Mouse (Mus musculus) heart, embryonic 13.5 days (tissue): ENCODE results near the gene Hspa12a. TPM values are rescaled to one million over a fixed set of nuclear protein-coding genes. Genes with fewer than 3 reads are reported as not detected.
A peak's percentile ranks its signal among the peaks of the same experiment; 100 is the strongest.

Experiments used
- ATAC-seq: fragments of 200-750 bp; cut with Nextera tagmentation; 2 replicates; pipeline ENCODE4 v1.8.0; 2017; ENCODE audit warnings: moderate TSS enrichment; ENCODE audit not compliant: insufficient number of reproducible peaks, low FRiP score, low TSS enrichment; ENCODE audit errors: extremely low read depth
- H3K27ac ChIP-seq: fragments of 300-500 bp; sonication (generic); replicated peaks from 2 replicates; pipeline ENCODE4 v1.5.1; 2015; ENCODE audit warnings: moderate library complexity, mild to moderate bottlenecking, inconsistent platforms
- H3K27me3 ChIP-seq: fragments of 300-500 bp; sonication (generic); replicated peaks from 2 replicates; pipeline ENCODE4 v1.6.1; 2015; ENCODE audit warnings: mild to moderate bottlenecking, inconsistent platforms
- H3K36me3 ChIP-seq: fragments of 300-500 bp; sonication (generic); 2 replicates; pipeline ENCODE4 v1.6.1; 2015; ENCODE audit warnings: mild to moderate bottlenecking, inconsistent platforms
- H3K4me1 ChIP-seq: fragments of 300-500 bp; sonication (generic); 2 replicates; pipeline ENCODE4 v1.6.1; 2015; ENCODE audit warnings: inconsistent platforms
- H3K4me2 ChIP-seq: fragments of 300-500 bp; sonication (generic); 2 replicates; pipeline ENCODE4 v1.6.1; 2015; ENCODE audit warnings: inconsistent platforms, mild to moderate bottlenecking, moderate library complexity
- H3K4me3 ChIP-seq: fragments of 300-500 bp; sonication (generic); 2 replicates; pipeline ENCODE4 v1.5.1; 2015; ENCODE audit warnings: moderate library complexity, mild to moderate bottlenecking, inconsistent platforms
- H3K9ac ChIP-seq: fragments of 300-500 bp; sonication (generic); 2 replicates; pipeline ENCODE4 v1.6.1; 2015; ENCODE audit warnings: inconsistent platforms, mild to moderate bottlenecking, moderate library complexity
- H3K9me3 ChIP-seq: fragments of 300-500 bp; sonication (generic); 2 replicates; pipeline ENCODE4 v1.6.1; 2016; ENCODE audit warnings: inconsistent platforms
- WGBS: fragments of 180-500 bp; shearing (Covaris S2); methylation state at CpG from one replicate; pipeline ENCODE4 v1.1.7; 2015; ENCODE audit warnings: mixed read lengths; 5-methylcytosine and 5-hydroxymethylcytosine counted together
- polyA plus RNA-seq: library from polyadenylated mRNA; unstranded; fragments of >200 nt; fragmentation: Nextera tagmentation; extraction: Ambion mirVana; gene quantifications from 2 replicates; pipeline ENCODE4 v1.2.1, GENCODE M21; 2015

Hspa12a gene
- polyA plus RNA-seq, 1 experiment from 2014 or later, result 9.0 TPM

- no peak for ATAC-seq
- peaks cover 58% of the 10 kb centered on the region for H3K4me1 ChIP-seq
- no peak overlapping the region for H3K4me3 ChIP-seq
- H3K36me3 ChIP-seq, result no peaks in the 10 kb centered on the region
- WGBS, result 72% methylated on average over 9 of the region's 9 CpGs
- H3K27me3 ChIP-seq, result peaks cover 9% of the 10 kb centered on the region; the same call in 1 of the 2 replicates
- no peak overlapping the region for H3K4me2 ChIP-seq
- no peaks in the 10 kb centered on the region for H3K9me3 ChIP-seq
- no peak overlapping the region for H3K9ac ChIP-seq
- no peak overlapping the region for H3K27ac ChIP-seq
These were observed 87.2 kb downstream of the Hspa12a start for GRCm38 (mm10) chr19:58856129-58856855.

- Histone ChIP-seq H3K9ac (no peak overlapping the region), H3K4me1 (peaks cover 51% of the 10 kb centered on the region), H3K36me3 (no peaks in the 10 kb centered on the region), H3K27me3 (peaks cover 9% of the 10 kb centered on the region; the same call in 1 of the 2 replicates), H3K27ac (no peak overlapping the region), H3K4me3 (no peak overlapping the region), H3K4me2 (no peak overlapping the region), H3K9me3 (no peaks in the 10 kb centered on the region)
- no peak for ATAC-seq
- 56% methylated on average over 3 of the region's 3 CpGs for WGBS
These were observed 88.6 kb downstream of the Hspa12a start for GRCm38 (mm10) chr19:58854899-58855298.

GRCm38 (mm10) chr19:58853036-58853735, 90.3 kb downstream of the Hspa12a start:
- no peak overlapping the region for H3K4me2 ChIP-seq
- peaks cover 44% of the 10 kb centered on the region for H3K4me1 ChIP-seq
- no peaks in the 10 kb centered on the region for H3K9me3 ChIP-seq
- H3K27ac ChIP-seq, result 0 out of 2 replicates have a peak overlapping the region, but pooled peaks have one; percentile 21
- H3K27me3 ChIP-seq, result no peaks in the 10 kb centered on the region
- no peaks in the 10 kb centered on the region for H3K36me3 ChIP-seq
- 27% methylated on average over 10 of the region's 10 CpGs for WGBS
- H3K4me3 ChIP-seq, result no peak overlapping the region
- H3K9ac ChIP-seq, result peak overlapping the region; percentile 1
- ATAC-seq, result no peak

- Histone ChIP-seq H3K4me1 (peaks cover 35% of the 10 kb centered on the region), H3K36me3 (no peaks in the 10 kb centered on the region), H3K4me2 (no peak overlapping the region), H3K27me3 (no peaks in the 10 kb centered on the region), H3K9me3 (no peaks in the 10 kb centered on the region), H3K27ac (no peak overlapping the region), H3K9ac (no peak overlapping the region), H3K4me3 (no peak overlapping the region)
- no peak for ATAC-seq
- WGBS, result 61% methylated on average over 7 of the region's 7 CpGs
These were observed 92.6 kb downstream of the Hspa12a start for GRCm38 (mm10) chr19:58850719-58851466.

GRCm38 (mm10) chr19:58849333-58850131, 93.9 kb downstream of the Hspa12a start:
- H3K4me2 ChIP-seq, result no peak overlapping the region
- H3K27ac ChIP-seq, result no peak overlapping the region
- H3K27me3 ChIP-seq, result no peaks in the 10 kb centered on the region
- H3K4me3 ChIP-seq, result no peak overlapping the region
- 70% methylated on average over 13 of the region's 13 CpGs for WGBS
- no peaks in the 10 kb centered on the region for H3K9me3 ChIP-seq
- peaks cover 22% of the 10 kb centered on the region for H3K4me1 ChIP-seq
- H3K9ac ChIP-seq, result no peak overlapping the region
- no peaks in the 10 kb centered on the region for H3K36me3 ChIP-seq
- no peak for ATAC-seq

GRCm38 (mm10) chr19:58843606-58844005, 99.8 kb downstream of the Hspa12a start:
- Histone ChIP-seq H3K9me3 (no peaks in the 10 kb centered on the region), H3K4me2 (no peak overlapping the region), H3K4me3 (no peak overlapping the region), H3K36me3 (no peaks in the 10 kb centered on the region), H3K9ac (peak overlapping the region; percentile 26; the same call in 1 of the 2 replicates), H3K27me3 (no peaks in the 10 kb centered on the region), H3K27ac (peak overlapping the region; percentile 82), H3K4me1 (peaks cover 48% of the 10 kb centered on the region)
- no peak for ATAC-seq
- WGBS, result 41% methylated on average over 3 of the region's 3 CpGs

- H3K27ac ChIP-seq, result no peak overlapping the region
- ATAC-seq, result no peak
These were observed 102.7 kb downstream of the Hspa12a start for GRCm38 (mm10) chr19:58840721-58841271.

GRCm38 (mm10) chr19:58839806-58840205, 103.6 kb downstream of the Hspa12a start:
- Histone ChIP-seq H3K4me1 (peaks cover 67% of the 10 kb centered on the region), H3K9me3 (no peaks in the 10 kb centered on the region), H3K36me3 (no peaks in the 10 kb centered on the region), H3K9ac (no peak overlapping the region), H3K27me3 (no peaks in the 10 kb centered on the region), H3K4me2 (no peak overlapping the region), H3K4me3 (no peak overlapping the region), H3K27ac (peak overlapping the region; percentile 59)
- ATAC-seq, result no peak
- WGBS, result 50% methylated on average over 4 of the region's 4 CpGs

More at GRCm38 (mm10) chr19:58840721-58841271, 102.7 kb downstream of the Hspa12a start:
- no peak overlapping the region for H3K9ac ChIP-seq
- no peaks in the 10 kb centered on the region for H3K36me3 ChIP-seq
- no peak overlapping the region for H3K4me3 ChIP-seq
- H3K27me3 ChIP-seq, result no peaks in the 10 kb centered on the region
- H3K9me3 ChIP-seq, result no peaks in the 10 kb centered on the region
- no peak overlapping the region for H3K4me2 ChIP-seq
- H3K4me1 ChIP-seq, result peaks cover 67% of the 10 kb centered on the region
- 67% methylated on average over 5 of the region's 5 CpGs for WGBS

GRCm38 (mm10) chr19:58839345-58839744, 104.1 kb downstream of the Hspa12a start:
- H3K27me3 ChIP-seq, result no peaks in the 10 kb centered on the region
- no peaks in the 10 kb centered on the region for H3K36me3 ChIP-seq
- no peaks in the 10 kb centered on the region for H3K9me3 ChIP-seq
- H3K27ac ChIP-seq, result peak overlapping the region; percentile 59
- no peak overlapping the region for H3K9ac ChIP-seq
- H3K4me3 ChIP-seq, result no peak overlapping the region
- peaks cover 67% of the 10 kb centered on the region for H3K4me1 ChIP-seq
- ATAC-seq, result no peak
- WGBS, result 60% methylated on average over 3 of the region's 3 CpGs
- H3K4me2 ChIP-seq, result no peak overlapping the region

- Histone ChIP-seq H3K27ac (peak overlapping the region; percentile 59), H3K9me3 (no peaks in the 10 kb centered on the region), H3K9ac (0 out of 2 replicates have a peak overlapping the region, but pooled peaks have one; percentile 52), H3K4me2 (no peak overlapping the region), H3K27me3 (no peaks in the 10 kb centered on the region), H3K4me1 (peaks cover 61% of the 10 kb centered on the region), H3K36me3 (no peaks in the 10 kb centered on the region), H3K4me3 (no peak overlapping the region)
- ATAC-seq, result no peak
- 54% methylated on average over 9 of the region's 9 CpGs for WGBS
These were observed 104.7 kb downstream of the Hspa12a start for GRCm38 (mm10) chr19:58838706-58839105.
